Mouse (Mus musculus): Measurements from ENCODE around the gene Alpl.

DNA sequence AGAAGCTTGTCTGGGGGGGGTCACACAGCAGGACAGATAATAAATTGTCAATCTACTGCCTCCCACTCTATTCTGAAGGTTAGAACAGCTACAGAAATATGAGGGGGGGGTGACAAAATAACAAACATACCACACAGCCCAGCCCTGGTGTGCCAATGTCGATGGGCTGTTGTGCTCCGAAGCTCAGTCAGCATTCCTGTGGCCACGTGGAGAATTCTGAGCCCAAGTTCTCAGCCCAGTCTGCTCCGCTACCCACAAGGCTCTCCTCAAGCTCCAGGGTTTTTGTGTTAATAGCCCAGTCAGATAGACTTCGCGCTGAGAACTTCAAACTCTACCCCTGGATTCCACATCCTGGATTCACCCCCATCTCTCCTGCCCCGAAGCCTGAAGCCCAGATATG is 2.6 kb downstream of the Alpl start:
- TF ChIP-seq CTCF (conservative IDR thresholded peaks at IDR 0.05 in 1 of 2, IDR thresholded peaks at IDR 0.05 in 1 of 2; ENCODE audit: low read depth in 2 of 2, low read length in 2 of 2) (no peak), POLR2A (IDR thresholded peaks at IDR 0.05; ENCODE audit: low read depth, low read length) (no peak), MAX (IDR thresholded peaks at IDR 0.05; ENCODE audit: low read length) (no peak), E2F4 (IDR thresholded peaks at IDR 0.05; ENCODE audit: insufficient replicate concordance, low read depth, low read length) (no peak), ZC3H11A (IDR thresholded peaks at IDR 0.05; ENCODE audit: low read depth, low read length) (no peak), USF1 (IDR thresholded peaks at IDR 0.05; ENCODE audit: low read depth, low read length) (no peak), CHD2 (IDR thresholded peaks at IDR 0.05; ENCODE audit: low read length) (no peak), BHLHE40 (IDR thresholded peaks at IDR 0.05; ENCODE audit: low read depth, low read length) (no peak), EP300 (IDR thresholded peaks at IDR 0.05; ENCODE audit: low read length) (no peak), MEF2A (IDR thresholded peaks at IDR 0.05; ENCODE audit: borderline replicate concordance, low read depth, low read length) (no peak), NRF1 (IDR thresholded peaks at IDR 0.05; ENCODE audit: low read depth, low read length) (no peak)

Measured in CH12.LX (cell line).